Mouse (Mus musculus) left cerebral cortex, postnatal 4 days (tissue): Measurements from ENCODE around the gene Vmn2r78. TPM values are rescaled to one million over a fixed set of nuclear protein-coding genes. Genes with fewer than 3 reads are reported as not detected.
"Not testable (repeated sequence)": the region's sequence is repeated elsewhere in the genome, so short reads cannot be mapped to it uniquely, and the experiment has no call there.

Source experiments
- DNase-seq: peaks from one replicate; pipeline ENCODE4 v3.0.0-alpha.2; 2022
- intact Hi-C: fragments of 180-260 bp; cut with DNase I; formaldehyde crosslinking; loops from one replicate; pipeline ENCODE4 v1.15.1; 2025
- total RNA-seq, 2 experiments: library from RNA; stranded (reverse); gene quantifications; 2 replicates each; pipeline ENCODE4 v1.2.3; 2021

Vmn2r78 gene
- not detected for total RNA-seq

GRCm38 (mm10) chr7:86914794-86915193, at the start of gene Vmn2r78:
Gene Vmn2r78, plus strand, starts transcription at chr7:86915094.
- intact Hi-C loops: not testable (repeated sequence)

GRCm38 (mm10) chr7:86889470-86890469, 25.1 kb upstream of the Vmn2r78 start:
- no peak for DNase-seq
- intact Hi-C loops: no loop called here

More at GRCm38 (mm10) chr7:86914794-86915193, at the start of gene Vmn2r78:
- not testable (repeated sequence) for DNase-seq

DNA sequence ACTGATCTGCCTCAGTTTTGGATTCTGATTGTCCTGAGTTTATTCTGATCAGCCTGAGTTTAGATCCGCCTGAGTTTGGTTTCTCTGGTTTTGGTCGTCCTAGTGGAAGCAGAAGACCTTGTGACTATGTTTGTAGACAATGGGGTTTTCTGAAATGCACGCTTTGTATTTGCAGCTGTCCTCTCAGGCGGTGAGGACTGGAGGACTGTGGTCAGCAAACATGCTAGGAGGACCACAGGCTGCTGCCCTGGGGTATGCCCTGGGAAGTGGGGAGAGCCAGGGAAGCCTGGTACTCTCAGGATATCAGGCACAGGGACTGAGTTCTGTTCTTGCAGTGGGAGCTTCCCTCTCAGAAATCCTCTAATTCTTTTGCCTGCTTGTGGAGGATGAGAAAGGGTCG, 22.4 kb downstream of the Vmn2r78 start:
- intact Hi-C loops: no loop called here
- DNase-seq: no peak

GRCm38 (mm10) chr7:86994700-86995099, 79.8 kb downstream of the Vmn2r78 start:
- DNase-seq: no peak
- intact Hi-C loops: no loop called here

GRCm38 (mm10) chr7:86995815-86996214, 80.9 kb downstream of the Vmn2r78 start, which contains the start of gene Vmn2r79:
Gene Vmn2r79, plus strand, starts transcription at chr7:86996115.
- intact Hi-C loops, DNase-seq: not testable (repeated sequence)

Other genes starting within 250 kb of the Vmn2r78 start
- gene Olfr292, start 226.8 kb upstream of the Vmn2r78 start, total RNA-seq: not detected
- gene Folh1, start 139.2 kb upstream of the Vmn2r78 start, total RNA-seq: 1 to 10 TPM in 1 of 2 experiments, under 1 TPM in 1; 0.82 to 1.1 TPM
- not detected for gene Vmn2r77, start 120.1 kb upstream of the Vmn2r78 start, total RNA-seq
- under 1 TPM in 1 of 2 experiments, not detected in 1; 0.04 TPM for gene Vmn2r79, start 81.0 kb downstream of the Vmn2r78 start, total RNA-seq